Mouse (Mus musculus): ENCODE results near the gene Gorasp1. TPM values are rescaled to one million over a fixed set of nuclear protein-coding genes. Genes with fewer than 3 reads are reported as not detected.

Gorasp1 gene
- polyA plus RNA-seq, 1 experiment from 2014 or later, result 32.1 TPM

- DNase-seq (ENCODE audit: low spot score) (no peak), ATAC-seq (replicated peaks; ENCODE audit: low FRiP score, low TSS enrichment, low read depth) (no peak)
- peak overlapping the region; percentile 92 for H3K27ac ChIP-seq (ENCODE audit: low read depth)
- no peaks in the 10 kb centered on the region for H3K27me3 ChIP-seq (replicated peaks; ENCODE audit: control insufficient read depth, insufficient read depth, low read length)
- no peaks in the 10 kb centered on the region for H3K9me3 ChIP-seq (ENCODE audit: control insufficient read depth, low read length)
- WGBS, result 0% methylated on average over 4 of the region's 4 CpGs
- H3K4me2 ChIP-seq (ENCODE audit: low read length), result peak overlapping the region; percentile 90
- no peaks in the 10 kb centered on the region for H3K36me3 ChIP-seq (ENCODE audit: control insufficient read depth, insufficient read depth, low read length)
- peaks cover 72% of the 10 kb centered on the region for H3K4me1 ChIP-seq (replicated peaks; ENCODE audit: control insufficient read depth, insufficient read depth, low read length)
- H3K4me3 ChIP-seq (ENCODE audit: low read depth, low read length), result peak overlapping the region; percentile 68; the same call in 1 of the 2 replicates
- peak overlapping the region; percentile 41 for H3K9ac ChIP-seq (ENCODE audit: low read length)
These were observed 43.4 kb upstream of the Gorasp1 start for GRCm38 (mm10) chr9:119980770-119981182.

GRCm38 (mm10) chr9:119979749-119980148, 42.4 kb upstream of the Gorasp1 start:
- no peak for DNase-seq (ENCODE audit: low spot score)
- Histone ChIP-seq H3K27ac (ENCODE audit: low read depth) (no peak overlapping the region), H3K27me3 (replicated peaks; ENCODE audit: control insufficient read depth, insufficient read depth, low read length) (no peaks in the 10 kb centered on the region), H3K4me3 (ENCODE audit: low read depth, low read length) (no peak overlapping the region), H3K4me1 (replicated peaks; ENCODE audit: control insufficient read depth, insufficient read depth, low read length) (peaks cover 69% of the 10 kb centered on the region), H3K4me2 (ENCODE audit: low read length) (no peak overlapping the region), H3K9me3 (ENCODE audit: control insufficient read depth, low read length) (no peaks in the 10 kb centered on the region), H3K36me3 (ENCODE audit: control insufficient read depth, insufficient read depth, low read length) (peaks cover 3% of the 10 kb centered on the region), H3K9ac (ENCODE audit: low read length) (no peak overlapping the region)
- WGBS, result 51% methylated on average over 2 of the region's 2 CpGs
- no peak for ATAC-seq (replicated peaks; ENCODE audit: low FRiP score, low TSS enrichment, low read depth)

- H3K9me3 ChIP-seq (ENCODE audit: control insufficient read depth, low read length), result no peaks in the 10 kb centered on the region
- WGBS, result 69% methylated on average over 6 of the region's 6 CpGs
- peaks cover 61% of the 10 kb centered on the region for H3K4me1 ChIP-seq (replicated peaks; ENCODE audit: control insufficient read depth, insufficient read depth, low read length)
- ATAC-seq (replicated peaks; ENCODE audit: low FRiP score, low TSS enrichment, low read depth) (no peak), DNase-seq (ENCODE audit: low spot score) (no peak)
- no peak overlapping the region for H3K4me3 ChIP-seq (ENCODE audit: low read depth, low read length)
- H3K27me3 ChIP-seq (replicated peaks; ENCODE audit: control insufficient read depth, insufficient read depth, low read length), result no peaks in the 10 kb centered on the region
- H3K4me2 ChIP-seq (ENCODE audit: low read length), result no peak overlapping the region
- H3K27ac ChIP-seq (ENCODE audit: low read depth), result no peak overlapping the region
- H3K9ac ChIP-seq (ENCODE audit: low read length), result no peak overlapping the region
- peaks cover 10% of the 10 kb centered on the region for H3K36me3 ChIP-seq (ENCODE audit: control insufficient read depth, insufficient read depth, low read length)
These were observed 41.6 kb upstream of the Gorasp1 start for GRCm38 (mm10) chr9:119978811-119979441.

- Histone ChIP-seq H3K4me1 (replicated peaks; ENCODE audit: control insufficient read depth, insufficient read depth, low read length) (peaks cover 61% of the 10 kb centered on the region), H3K27me3 (replicated peaks; ENCODE audit: control insufficient read depth, insufficient read depth, low read length) (no peaks in the 10 kb centered on the region), H3K4me3 (ENCODE audit: low read depth, low read length) (no peak overlapping the region), H3K9ac (ENCODE audit: low read length) (no peak overlapping the region), H3K36me3 (ENCODE audit: control insufficient read depth, insufficient read depth, low read length) (peaks cover 17% of the 10 kb centered on the region), H3K27ac (ENCODE audit: low read depth) (no peak overlapping the region), H3K4me2 (ENCODE audit: low read length) (peak overlapping the region; percentile 13; the same call in 1 of the 2 replicates), H3K9me3 (ENCODE audit: control insufficient read depth, low read length) (no peaks in the 10 kb centered on the region)
- 51% methylated on average over 9 of the region's 9 CpGs for WGBS
- DNase-seq (ENCODE audit: low spot score) (no peak), ATAC-seq (replicated peaks; ENCODE audit: low FRiP score, low TSS enrichment, low read depth) (no peak)
These were observed 40.9 kb upstream of the Gorasp1 start for GRCm38 (mm10) chr9:119978151-119978810.

GRCm38 (mm10) chr9:119977557-119978060, 40.2 kb upstream of the Gorasp1 start:
- ATAC-seq (replicated peaks; ENCODE audit: low FRiP score, low TSS enrichment, low read depth), result no peak
- Histone ChIP-seq H3K36me3 (ENCODE audit: control insufficient read depth, insufficient read depth, low read length) (peaks cover 23% of the 10 kb centered on the region), H3K27me3 (replicated peaks; ENCODE audit: control insufficient read depth, insufficient read depth, low read length) (no peaks in the 10 kb centered on the region), H3K9ac (ENCODE audit: low read length) (no peak overlapping the region), H3K4me3 (ENCODE audit: low read depth, low read length) (no peak overlapping the region), H3K4me1 (replicated peaks; ENCODE audit: control insufficient read depth, insufficient read depth, low read length) (peaks cover 58% of the 10 kb centered on the region), H3K27ac (ENCODE audit: low read depth) (no peak overlapping the region), H3K9me3 (ENCODE audit: control insufficient read depth, low read length) (no peaks in the 10 kb centered on the region), H3K4me2 (ENCODE audit: low read length) (peak overlapping the region; percentile 13; the same call in 1 of the 2 replicates)
- WGBS, result 36% methylated on average over 5 of the region's 5 CpGs
- no peak for DNase-seq (ENCODE audit: low spot score)

- H3K4me1 ChIP-seq (replicated peaks; ENCODE audit: control insufficient read depth, insufficient read depth, low read length), result peaks cover 52% of the 10 kb centered on the region
- no peak overlapping the region for H3K27ac ChIP-seq (ENCODE audit: low read depth)
- no peak for DNase-seq (ENCODE audit: low spot score)
- H3K4me2 ChIP-seq (ENCODE audit: low read length), result peak overlapping the region; percentile 18
- no peaks in the 10 kb centered on the region for H3K27me3 ChIP-seq (replicated peaks; ENCODE audit: control insufficient read depth, insufficient read depth, low read length)
- no peaks in the 10 kb centered on the region for H3K9me3 ChIP-seq (ENCODE audit: control insufficient read depth, low read length)
- ATAC-seq (replicated peaks; ENCODE audit: low FRiP score, low TSS enrichment, low read depth), result no peak
- WGBS, result 32% methylated on average over 17 of the region's 17 CpGs
- peaks cover 30% of the 10 kb centered on the region for H3K36me3 ChIP-seq (ENCODE audit: control insufficient read depth, insufficient read depth, low read length)
- no peak overlapping the region for H3K9ac ChIP-seq (ENCODE audit: low read length)
- H3K4me3 ChIP-seq (ENCODE audit: low read depth, low read length), result no peak overlapping the region
These were observed 39.6 kb upstream of the Gorasp1 start for GRCm38 (mm10) chr9:119976704-119977556.

- ATAC-seq (replicated peaks; ENCODE audit: low FRiP score, low TSS enrichment, low read depth), result no peak
These were observed 37.9 kb upstream of the Gorasp1 start for GRCm38 (mm10) chr9:119975286-119975685.

GRCm38 (mm10) chr9:119974609-119975008, 37.2 kb upstream of the Gorasp1 start:
- Histone ChIP-seq H3K4me3 (ENCODE audit: low read depth, low read length) (no peak overlapping the region), H3K36me3 (ENCODE audit: control insufficient read depth, insufficient read depth, low read length) (peaks cover 30% of the 10 kb centered on the region), H3K4me2 (ENCODE audit: low read length) (no peak overlapping the region), H3K4me1 (replicated peaks; ENCODE audit: control insufficient read depth, insufficient read depth, low read length) (peaks cover 37% of the 10 kb centered on the region), H3K27me3 (replicated peaks; ENCODE audit: control insufficient read depth, insufficient read depth, low read length) (no peaks in the 10 kb centered on the region), H3K27ac (ENCODE audit: low read depth) (no peak overlapping the region), H3K9ac (ENCODE audit: low read length) (no peak overlapping the region), H3K9me3 (ENCODE audit: control insufficient read depth, low read length) (no peaks in the 10 kb centered on the region)
- DNase-seq (ENCODE audit: low spot score) (no peak), ATAC-seq (replicated peaks; ENCODE audit: low FRiP score, low TSS enrichment, low read depth) (no peak)
- 85% methylated on average over 5 of the region's 5 CpGs for WGBS

More at GRCm38 (mm10) chr9:119975286-119975685, 37.9 kb upstream of the Gorasp1 start:
- H3K4me2 ChIP-seq (ENCODE audit: low read length), result no peak overlapping the region
- no peak overlapping the region for H3K9ac ChIP-seq (ENCODE audit: low read length)
- H3K36me3 ChIP-seq (ENCODE audit: control insufficient read depth, insufficient read depth, low read length), result peaks cover 30% of the 10 kb centered on the region
- H3K9me3 ChIP-seq (ENCODE audit: control insufficient read depth, low read length), result no peaks in the 10 kb centered on the region
- no peak for DNase-seq (ENCODE audit: low spot score)
- H3K4me1 ChIP-seq (replicated peaks; ENCODE audit: control insufficient read depth, insufficient read depth, low read length), result peaks cover 44% of the 10 kb centered on the region
- H3K27me3 ChIP-seq (replicated peaks; ENCODE audit: control insufficient read depth, insufficient read depth, low read length), result no peaks in the 10 kb centered on the region
- no peak overlapping the region for H3K27ac ChIP-seq (ENCODE audit: low read depth)
- H3K4me3 ChIP-seq (ENCODE audit: low read depth, low read length), result no peak overlapping the region
- WGBS, result 91% methylated on average over 4 of the region's 4 CpGs
